Mouse (Mus musculus) embryonic fibroblast, embryonic 13.5 days (primary cell): Measurements from ENCODE around the gene D1Ertd622e. TPM values are rescaled to one million over a fixed set of nuclear protein-coding genes. Genes with fewer than 3 reads are reported as not detected.
"Not testable (repeated sequence)": the region's sequence is repeated elsewhere in the genome, so short reads cannot be mapped to it uniquely, and the experiment has no call there.

Experiments used
- H3K27ac ChIP-seq: 2 replicates; pipeline ENCODE4 v1.5.1; 2012; ENCODE audit warnings: low read length, control low read depth, inconsistent platforms; ENCODE audit not compliant: insufficient read depth
- H3K4me1 ChIP-seq: 2 replicates; pipeline ENCODE4 v1.6.1; 2011; ENCODE audit warnings: low read length; ENCODE audit not compliant: control insufficient read depth, insufficient read depth
- H3K4me3 ChIP-seq: 2 replicates; pipeline ENCODE4 v1.5.1; 2011; ENCODE audit warnings: mild to moderate bottlenecking, control low read depth, low read length; ENCODE audit not compliant: insufficient read depth
- CTCF ChIP-seq: IDR thresholded peaks from 2 replicates; pipeline ENCODE4 v1.5.1; 2011; ENCODE audit warnings: mild to moderate bottlenecking, control low read depth, low read length, moderate library complexity, borderline replicate concordance; ENCODE audit not compliant: insufficient read depth
- POLR2A ChIP-seq: IDR thresholded peaks from 2 replicates; pipeline ENCODE4 v1.6.1; 2011; ENCODE audit warnings: low read depth, mild to moderate bottlenecking, control low read depth, low read length, moderate library complexity
- polyA plus RNA-seq: library from polyadenylated mRNA; stranded (reverse); fragments of >200 nt; gene quantifications from 2 replicates; pipeline ENCODE4 v1.2.4, GENCODE M21; 2011; ENCODE audit warnings: low read depth; ENCODE audit not compliant: missing spikeins, insufficient read length

The D1Ertd622e gene
- polyA plus RNA-seq, 1 experiment = 9.8 TPM

GRCm38 (mm10) chr1:97585106-97585505, 76.8 kb downstream of the D1Ertd622e start:
- no peak overlapping the region for H3K4me3 ChIP-seq
- H3K27ac ChIP-seq = no peak overlapping the region
- TF ChIP-seq POLR2A (no peak), CTCF (no peak)
- no peaks in the 10 kb centered on the region for H3K4me1 ChIP-seq

- TF ChIP-seq CTCF (no peak), POLR2A (no peak)
- no peaks in the 10 kb centered on the region for H3K4me1 ChIP-seq
- no peak overlapping the region for H3K27ac ChIP-seq
- H3K4me3 ChIP-seq = no peak overlapping the region
Measured at GRCm38 (mm10) chr1:97584171-97584570, 77.7 kb downstream of the D1Ertd622e start.

- no peak overlapping the region for H3K4me3 ChIP-seq
- TF ChIP-seq CTCF (no peak), POLR2A (no peak)
- no peak overlapping the region for H3K27ac ChIP-seq
- H3K4me1 ChIP-seq = no peaks in the 10 kb centered on the region
Measured at GRCm38 (mm10) chr1:97583085-97583484, 78.8 kb downstream of the D1Ertd622e start.

GRCm38 (mm10) chr1:97580680-97581079, 81.2 kb downstream of the D1Ertd622e start:
- not testable (repeated sequence) for H3K27ac ChIP-seq, H3K4me1 ChIP-seq, H3K4me3 ChIP-seq

DNA sequence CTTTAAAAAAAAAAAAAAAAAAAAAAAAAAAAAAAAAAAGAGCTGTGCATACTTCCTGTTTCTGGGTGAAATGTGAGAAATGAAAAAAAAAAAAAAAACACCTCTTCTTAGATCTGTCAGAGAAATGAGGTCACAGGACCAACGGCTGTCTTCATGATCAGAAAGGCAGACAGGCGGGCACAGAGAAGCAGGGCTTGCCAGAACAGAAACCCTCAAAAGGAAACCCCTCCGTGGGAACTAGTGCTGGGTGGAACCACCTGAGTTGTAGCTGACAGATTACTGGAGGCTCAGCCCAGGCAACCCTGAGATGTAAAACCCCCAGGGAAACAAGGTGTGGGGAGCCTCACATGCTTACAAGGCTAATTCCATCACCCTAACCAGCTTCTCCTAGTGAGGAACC, 81.6 kb downstream of the D1Ertd622e start:
- Histone ChIP-seq H3K4me3 (no peak overlapping the region), H3K27ac (no peak overlapping the region), H3K4me1 (no peaks in the 10 kb centered on the region)
- TF ChIP-seq POLR2A (no peak), CTCF (no peak)

- Histone ChIP-seq H3K4me3 (no peak overlapping the region), H3K4me1 (no peaks in the 10 kb centered on the region), H3K27ac (no peak overlapping the region)
- no peak for TF ChIP-seq CTCF
- no peak for TF ChIP-seq POLR2A
Measured at GRCm38 (mm10) chr1:97578025-97578417, 83.9 kb downstream of the D1Ertd622e start.

- H3K4me1 ChIP-seq = no peaks in the 10 kb centered on the region
- TF ChIP-seq CTCF (no peak), POLR2A (no peak)
- no peak overlapping the region for H3K27ac ChIP-seq
- no peak overlapping the region for H3K4me3 ChIP-seq
Measured at GRCm38 (mm10) chr1:97577062-97578024, 84.5 kb downstream of the D1Ertd622e start.

- Histone ChIP-seq H3K4me1 (no peaks in the 10 kb centered on the region), H3K27ac (no peak overlapping the region), H3K4me3 (no peak overlapping the region)
- TF ChIP-seq POLR2A = no peak
- TF ChIP-seq CTCF = no peak
Measured at GRCm38 (mm10) chr1:97576576-97576975, 85.3 kb downstream of the D1Ertd622e start.

DNA sequence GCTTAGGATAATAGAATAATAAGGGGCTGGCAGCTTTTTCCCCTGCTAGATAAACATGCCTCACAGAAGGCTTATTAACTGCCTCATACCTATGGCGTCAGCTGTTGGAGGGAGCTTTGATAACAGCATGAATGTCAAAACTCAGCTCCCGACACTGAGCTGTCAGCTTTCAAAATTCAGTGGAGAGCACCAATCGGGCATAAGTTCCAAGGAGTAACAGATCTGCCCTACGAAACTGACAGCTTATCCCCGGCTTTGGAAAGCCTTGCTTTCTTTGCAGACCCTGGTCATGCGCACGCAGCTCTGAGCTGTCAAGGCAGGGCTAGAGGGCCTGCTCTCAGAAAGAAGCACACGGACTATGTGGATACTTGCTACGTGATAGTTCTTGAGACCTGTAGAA, 91.1 kb downstream of the D1Ertd622e start:
- no peak overlapping the region for H3K4me3 ChIP-seq
- TF ChIP-seq POLR2A (no peak), CTCF (no peak)
- H3K4me1 ChIP-seq = no peaks in the 10 kb centered on the region
- no peak overlapping the region for H3K27ac ChIP-seq

GRCm38 (mm10) chr1:97567956-97568355, 93.9 kb downstream of the D1Ertd622e start:
- Histone ChIP-seq H3K4me1 (no peaks in the 10 kb centered on the region), H3K27ac (no peak overlapping the region), H3K4me3 (no peak overlapping the region)
- TF ChIP-seq CTCF (no peak), POLR2A (no peak)

- Histone ChIP-seq H3K4me1 (no peaks in the 10 kb centered on the region), H3K4me3 (no peak overlapping the region), H3K27ac (no peak overlapping the region)
- no peak for TF ChIP-seq POLR2A
- TF ChIP-seq CTCF = no peak
Measured at GRCm38 (mm10) chr1:97564641-97565040, 97.2 kb downstream of the D1Ertd622e start.
